Mouse (Mus musculus) heart, adult 8-10 months (tissue): ENCODE data around the gene Hsp90ab1. TPM values are rescaled to one million over a fixed set of nuclear protein-coding genes. Genes with fewer than 3 reads are reported as not detected.

ENCODE experiments used
- DNase-seq: peaks from one replicate; pipeline ENCODE4 v3.0.0; 2022; ENCODE audit warnings: low spot score
- total RNA-seq, 4 experiments: library from RNA; stranded (reverse); gene quantifications; 2 replicates each; pipeline ENCODE4 v1.2.4; 2022

Hsp90ab1 gene
- total RNA-seq, 4 experiments from 2014 or later, result 1,121 to 1,613 (median 1,357) TPM

GRCm38 (mm10) chr17:45596631-45597396 lies 23.7 kb upstream of the Hsp90ab1 start:
- peak; percentile 85 for DNase-seq

GRCm38 (mm10) chr17:45595736-45596390 lies 22.8 kb upstream of the Hsp90ab1 start:
- DNase-seq, result no peak

GRCm38 (mm10) chr17:45594881-45595735 lies 22.0 kb upstream of the Hsp90ab1 start:
- peak; percentile 72 for DNase-seq

GRCm38 (mm10) chr17:45594195-45594594 lies 21.1 kb upstream of the Hsp90ab1 start:
- DNase-seq, result no peak

- no peak for DNase-seq
Observed at GRCm38 (mm10) chr17:45593479-45593878, 20.4 kb upstream of the Hsp90ab1 start.

GRCm38 (mm10) chr17:45592606-45593431 lies 19.7 kb upstream of the Hsp90ab1 start:
- peak; percentile 68 for DNase-seq

- peak; percentile 84 for DNase-seq
Observed at GRCm38 (mm10) chr17:45591701-45592605, 18.9 kb upstream of the Hsp90ab1 start.

- no peak for DNase-seq
Observed at GRCm38 (mm10) chr17:45590410-45590809, 17.3 kb upstream of the Hsp90ab1 start.

GRCm38 (mm10) chr17:45589844-45590243 lies 16.8 kb upstream of the Hsp90ab1 start:
- DNase-seq, result no peak

GRCm38 (mm10) chr17:45589236-45589635 lies 16.2 kb upstream of the Hsp90ab1 start:
- DNase-seq, result no peak

GRCm38 (mm10) chr17:45588370-45588769 lies 15.3 kb upstream of the Hsp90ab1 start:
- DNase-seq, result no peak

- DNase-seq, result no peak
Observed at GRCm38 (mm10) chr17:45586449-45586837, 13.4 kb upstream of the Hsp90ab1 start.

- no peak for DNase-seq
Observed at GRCm38 (mm10) chr17:45585725-45586448, 12.8 kb upstream of the Hsp90ab1 start.

- DNase-seq, result peak; percentile 83
Observed at GRCm38 (mm10) chr17:45584939-45585678, 12.0 kb upstream of the Hsp90ab1 start.

GRCm38 (mm10) chr17:45584096-45584896 lies 11.2 kb upstream of the Hsp90ab1 start:
- peak; percentile 93 for DNase-seq

GRCm38 (mm10) chr17:45582715-45583355 lies 9.8 kb upstream of the Hsp90ab1 start:
- DNase-seq, result no peak

GRCm38 (mm10) chr17:45582188-45582587 lies 9.1 kb upstream of the Hsp90ab1 start:
- no peak for DNase-seq
